Mouse (Mus musculus): ENCODE results near the gene Lrrc73. TPM values are rescaled to one million over a fixed set of nuclear protein-coding genes. Genes with fewer than 3 reads are reported as not detected.

Gene Lrrc73
- polyA plus RNA-seq, 1 experiment, result 5.3 TPM

DNA sequence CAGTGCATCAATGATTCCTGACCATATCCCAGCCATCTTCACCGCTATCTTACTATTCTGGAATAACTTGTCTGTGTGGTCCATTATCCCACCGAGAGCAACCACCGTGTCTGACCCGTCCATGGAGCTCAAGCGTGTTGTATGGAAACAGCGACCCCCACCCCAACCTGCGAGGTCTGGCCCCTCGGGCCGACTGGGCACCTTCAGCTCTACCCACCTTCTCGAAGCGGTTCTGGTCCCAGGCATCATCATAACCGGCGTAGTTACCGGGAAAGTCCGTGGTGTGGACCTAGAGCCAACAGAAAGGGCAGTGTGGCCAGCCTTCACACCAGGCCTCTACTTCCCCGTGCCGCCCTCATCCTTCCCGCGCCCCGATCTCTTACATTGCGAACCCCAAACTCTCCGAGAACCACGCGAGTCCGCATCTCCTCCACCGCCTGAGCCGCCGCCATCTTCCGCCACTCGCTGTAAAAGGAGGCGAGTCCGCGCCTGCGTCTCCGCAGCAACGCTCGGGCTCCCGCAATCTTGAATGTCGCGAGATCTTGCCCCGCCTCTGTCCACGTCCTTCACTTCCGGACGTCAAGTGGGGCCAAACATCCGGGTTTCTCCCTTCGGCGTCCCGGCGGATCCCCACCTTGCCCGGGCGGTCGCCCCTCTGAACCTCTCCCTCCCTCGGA is 5.7 kb upstream of the Lrrc73 start, which contains the start of the genes Polr1c and Yipf3:
TSS of gene Polr1c (minus strand) at position 543 of the 677 bp plus-strand sequence.
TSS of gene Yipf3 (plus strand) at position 569 of the 677 bp plus-strand sequence.
- H3K4me1 ChIP-seq (replicated peaks; ENCODE audit: control insufficient read depth, insufficient read depth, low read length), result peaks cover 19% of the 10 kb centered on the region
- WGBS, result under 1% methylated on average over 53 of the region's 53 CpGs
- H3K27ac ChIP-seq (ENCODE audit: control insufficient read depth, insufficient read depth, low read length), result peak within 1 kb of the TSS; percentile 11; the same call in 1 of the 2 replicates
- H3K36me3 ChIP-seq (ENCODE audit: control insufficient read depth, insufficient read depth, low read length), result peaks cover 50% of the 10 kb centered on the region
- peak; percentile 78 for TF ChIP-seq POLR2A (IDR thresholded peaks at IDR 0.05; ENCODE audit: control insufficient read depth, extremely low read depth, insufficient read depth, low read length, poor library complexity)
- no peak for TF ChIP-seq CTCF (IDR thresholded peaks at IDR 0.05; ENCODE audit: borderline replicate concordance, control insufficient read depth, extremely low read depth, insufficient read depth, low read length, poor library complexity)
- DNase-seq, result peak; percentile 94
- peak within 1 kb of the TSS; percentile 98 for H3K4me3 ChIP-seq (ENCODE audit: control insufficient read depth, insufficient read depth, low read length)
- no peaks in the 10 kb centered on the region for H3K27me3 ChIP-seq (ENCODE audit: control insufficient read depth, insufficient read depth, low read length)

GRCm38 (mm10) chr17:46248189-46248522 is 5.2 kb upstream of the Lrrc73 start:
- H3K27ac ChIP-seq (ENCODE audit: control insufficient read depth, insufficient read depth, low read length), result peak overlapping the region; percentile 11; the same call in 1 of the 2 replicates
- WGBS, result under 1% methylated on average over 37 of the region's 37 CpGs
- peak overlapping the region; percentile 98 for H3K4me3 ChIP-seq (ENCODE audit: control insufficient read depth, insufficient read depth, low read length)
- peaks cover 45% of the 10 kb centered on the region for H3K36me3 ChIP-seq (ENCODE audit: control insufficient read depth, insufficient read depth, low read length)
- TF ChIP-seq POLR2A (IDR thresholded peaks at IDR 0.05; ENCODE audit: control insufficient read depth, extremely low read depth, insufficient read depth, low read length, poor library complexity) (no peak; the same call in 1 of the 2 replicates), CTCF (IDR thresholded peaks at IDR 0.05; ENCODE audit: borderline replicate concordance, control insufficient read depth, extremely low read depth, insufficient read depth, low read length, poor library complexity) (peak; percentile 56; the same call in 1 of the 2 replicates)
- no peak for DNase-seq
- H3K27me3 ChIP-seq (ENCODE audit: control insufficient read depth, insufficient read depth, low read length), result no peaks in the 10 kb centered on the region
- H3K4me1 ChIP-seq (replicated peaks; ENCODE audit: control insufficient read depth, insufficient read depth, low read length), result peaks cover 20% of the 10 kb centered on the region

DNA sequence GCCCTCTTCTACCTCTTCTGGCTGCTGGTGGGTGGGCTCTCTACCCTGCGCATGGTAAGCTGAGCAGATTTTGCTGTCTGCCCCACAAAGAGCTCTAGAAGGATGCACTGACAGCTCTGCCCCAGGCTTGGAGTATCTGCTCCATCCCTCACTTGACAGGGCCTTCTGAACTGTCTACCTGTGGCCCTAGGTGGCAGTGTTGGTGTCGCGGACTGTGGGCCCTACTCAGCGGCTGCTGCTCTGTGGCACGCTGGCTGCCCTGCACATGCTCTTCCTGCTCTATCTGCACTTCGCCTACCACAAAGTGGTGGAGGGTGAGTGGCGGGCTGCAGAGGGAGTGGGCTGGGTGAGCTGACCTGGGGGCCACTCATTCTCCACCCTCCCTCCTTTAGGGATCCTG is 2.2 kb upstream of the Lrrc73 start:
- H3K4me3 ChIP-seq (ENCODE audit: control insufficient read depth, insufficient read depth, low read length), result no peak overlapping the region
- H3K4me1 ChIP-seq (replicated peaks; ENCODE audit: control insufficient read depth, insufficient read depth, low read length), result peaks cover 30% of the 10 kb centered on the region
- 83% methylated on average over 7 of the region's 7 CpGs for WGBS
- no peak for TF ChIP-seq CTCF (IDR thresholded peaks at IDR 0.05; ENCODE audit: borderline replicate concordance, control insufficient read depth, extremely low read depth, insufficient read depth, low read length, poor library complexity)
- TF ChIP-seq POLR2A (IDR thresholded peaks at IDR 0.05; ENCODE audit: control insufficient read depth, extremely low read depth, insufficient read depth, low read length, poor library complexity), result no peak
- peaks cover 6% of the 10 kb centered on the region; the same call in 1 of the 2 replicates for H3K27me3 ChIP-seq (ENCODE audit: control insufficient read depth, insufficient read depth, low read length)
- peak; percentile 40 for DNase-seq
- H3K36me3 ChIP-seq (ENCODE audit: control insufficient read depth, insufficient read depth, low read length), result peaks cover 24% of the 10 kb centered on the region
- no peak overlapping the region for H3K27ac ChIP-seq (ENCODE audit: control insufficient read depth, insufficient read depth, low read length)

DNA sequence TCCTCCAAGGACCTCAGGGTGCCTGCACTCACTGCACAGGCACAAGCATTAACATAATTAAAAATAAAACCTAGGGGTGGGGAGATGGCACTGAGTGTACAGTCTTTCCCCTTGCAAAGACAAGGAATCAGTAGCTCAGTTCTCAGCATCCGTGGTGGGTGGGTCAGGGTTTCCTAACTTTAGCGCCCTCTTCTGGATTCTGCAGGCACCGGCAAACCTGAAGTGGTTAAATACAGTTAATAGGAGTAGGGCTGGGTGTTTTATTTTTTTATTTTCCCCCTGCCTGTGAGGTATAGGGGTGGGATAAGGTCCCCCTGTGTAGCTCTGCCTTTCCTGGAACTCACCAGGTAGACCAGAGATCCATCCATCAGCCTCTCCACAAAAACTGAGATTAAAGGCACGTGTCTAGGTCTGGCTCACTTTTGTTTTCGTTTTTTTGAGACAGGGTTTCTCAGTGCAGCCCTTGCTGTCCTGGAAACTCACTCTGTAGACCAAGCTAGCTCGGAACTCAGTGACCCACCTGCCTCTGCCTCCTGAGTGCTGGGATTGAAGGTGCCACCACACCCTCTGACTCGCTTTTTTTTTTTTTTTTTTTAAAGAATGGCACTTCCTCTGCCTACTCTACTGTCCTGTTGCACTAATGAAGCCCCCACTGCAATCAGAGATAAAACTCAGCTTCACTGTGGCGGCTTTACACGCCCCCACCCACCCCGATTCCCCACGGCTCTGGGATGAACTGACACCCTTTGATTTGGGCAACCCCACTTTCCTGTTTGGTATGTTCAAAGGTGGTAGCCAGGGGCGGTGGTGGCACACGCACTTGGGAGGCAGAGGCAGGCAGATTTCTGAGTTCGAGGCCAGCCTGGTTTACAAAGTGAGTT is 520 bp upstream of the Lrrc73 start:
- TF ChIP-seq CTCF (IDR thresholded peaks at IDR 0.05; ENCODE audit: borderline replicate concordance, control insufficient read depth, extremely low read depth, insufficient read depth, low read length, poor library complexity), result no peak
- TF ChIP-seq POLR2A (IDR thresholded peaks at IDR 0.05; ENCODE audit: control insufficient read depth, extremely low read depth, insufficient read depth, low read length, poor library complexity), result no peak
- no peak overlapping the region for H3K27ac ChIP-seq (ENCODE audit: control insufficient read depth, insufficient read depth, low read length)
- H3K4me3 ChIP-seq (ENCODE audit: control insufficient read depth, insufficient read depth, low read length), result no peak overlapping the region
- H3K36me3 ChIP-seq (ENCODE audit: control insufficient read depth, insufficient read depth, low read length), result peaks cover 24% of the 10 kb centered on the region
- peaks cover 6% of the 10 kb centered on the region; the same call in 1 of the 2 replicates for H3K27me3 ChIP-seq (ENCODE audit: control insufficient read depth, insufficient read depth, low read length)
- peaks cover 21% of the 10 kb centered on the region for H3K4me1 ChIP-seq (replicated peaks; ENCODE audit: control insufficient read depth, insufficient read depth, low read length)
- WGBS, result 42% methylated on average over 14 of the region's 14 CpGs
- peak; percentile 34 for DNase-seq

- peak overlapping the region; percentile 32 for H3K4me3 ChIP-seq (ENCODE audit: control insufficient read depth, insufficient read depth, low read length)
- H3K27me3 ChIP-seq (ENCODE audit: control insufficient read depth, insufficient read depth, low read length), result peaks cover 6% of the 10 kb centered on the region; the same call in 1 of the 2 replicates
- H3K4me1 ChIP-seq (replicated peaks; ENCODE audit: control insufficient read depth, insufficient read depth, low read length), result peaks cover 14% of the 10 kb centered on the region
- 1% methylated on average over 51 of the region's 54 CpGs for WGBS
- H3K27ac ChIP-seq (ENCODE audit: control insufficient read depth, insufficient read depth, low read length), result no peak overlapping the region
- H3K36me3 ChIP-seq (ENCODE audit: control insufficient read depth, insufficient read depth, low read length), result peaks cover 33% of the 10 kb centered on the region
- peak; percentile 27 for DNase-seq
- TF ChIP-seq CTCF (IDR thresholded peaks at IDR 0.05; ENCODE audit: borderline replicate concordance, control insufficient read depth, extremely low read depth, insufficient read depth, low read length, poor library complexity) (no peak), POLR2A (IDR thresholded peaks at IDR 0.05; ENCODE audit: control insufficient read depth, extremely low read depth, insufficient read depth, low read length, poor library complexity) (no peak)
These were observed 775 bp downstream of the Lrrc73 start for GRCm38 (mm10) chr17:46254106-46254505.

- DNase-seq, result no peak
- Histone ChIP-seq H3K27me3 (ENCODE audit: control insufficient read depth, insufficient read depth, low read length) (peaks cover 6% of the 10 kb centered on the region; the same call in 1 of the 2 replicates), H3K27ac (ENCODE audit: control insufficient read depth, insufficient read depth, low read length) (no peak overlapping the region), H3K4me1 (replicated peaks; ENCODE audit: control insufficient read depth, insufficient read depth, low read length) (peaks cover 10% of the 10 kb centered on the region), H3K36me3 (ENCODE audit: control insufficient read depth, insufficient read depth, low read length) (peaks cover 37% of the 10 kb centered on the region), H3K4me3 (ENCODE audit: control insufficient read depth, insufficient read depth, low read length) (no peak overlapping the region)
- WGBS, result 59% methylated on average over 6 of the region's 6 CpGs
- no peak for TF ChIP-seq CTCF (IDR thresholded peaks at IDR 0.05; ENCODE audit: borderline replicate concordance, control insufficient read depth, extremely low read depth, insufficient read depth, low read length, poor library complexity)
- no peak for TF ChIP-seq POLR2A (IDR thresholded peaks at IDR 0.05; ENCODE audit: control insufficient read depth, extremely low read depth, insufficient read depth, low read length, poor library complexity)
These were observed 1.8 kb downstream of the Lrrc73 start for GRCm38 (mm10) chr17:46255147-46255546.

All from thymus, adult 2 months (tissue).